Mouse (Mus musculus) heart, adult 11 months (tissue): Measurements from ENCODE around the gene Tspyl3.
"Not testable (repeated sequence)": the region's sequence is repeated elsewhere in the genome, so short reads cannot be mapped to it uniquely, and the experiment has no call there.

Experiments
- DNase-seq: peaks from one replicate; pipeline ENCODE4 v3.0.0; 2022

Gene Tspyl3

DNA sequence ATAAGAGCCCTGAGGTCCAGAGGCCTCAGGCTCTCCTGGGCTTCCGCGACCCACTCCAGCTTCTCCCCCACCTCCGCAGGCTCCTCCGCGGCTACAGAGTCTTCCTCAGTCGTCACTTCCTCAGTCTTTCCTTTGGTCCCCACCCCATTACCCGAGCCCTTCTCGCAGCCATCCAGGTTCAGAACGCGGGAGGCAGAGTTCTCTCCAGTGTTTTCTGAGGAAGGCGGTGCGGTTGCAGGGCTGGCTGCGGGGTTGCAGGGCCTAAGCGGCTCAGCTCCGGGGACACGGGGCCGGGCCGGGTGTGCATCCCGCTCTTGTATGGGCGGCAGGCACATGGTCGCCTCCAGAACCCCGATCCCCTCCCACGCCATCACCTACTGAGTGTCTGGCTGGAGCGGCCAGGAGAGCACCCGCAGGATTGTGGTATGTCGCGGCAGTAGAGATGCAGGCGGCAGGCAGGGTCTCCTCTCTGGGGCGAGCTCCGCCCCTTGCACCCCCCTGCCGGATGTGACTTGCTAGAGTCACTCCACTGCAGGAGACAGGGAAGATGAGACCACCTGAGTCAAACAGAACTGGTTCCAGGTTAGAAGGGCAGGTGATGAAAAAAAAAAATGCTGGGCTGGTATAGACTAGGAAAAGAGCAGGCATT, at the start of gene Tspyl3:
Gene Tspyl3, minus strand, starts transcription at position 496 of the 649 bp plus-strand sequence.
- peak; percentile 95 for DNase-seq

DNA sequence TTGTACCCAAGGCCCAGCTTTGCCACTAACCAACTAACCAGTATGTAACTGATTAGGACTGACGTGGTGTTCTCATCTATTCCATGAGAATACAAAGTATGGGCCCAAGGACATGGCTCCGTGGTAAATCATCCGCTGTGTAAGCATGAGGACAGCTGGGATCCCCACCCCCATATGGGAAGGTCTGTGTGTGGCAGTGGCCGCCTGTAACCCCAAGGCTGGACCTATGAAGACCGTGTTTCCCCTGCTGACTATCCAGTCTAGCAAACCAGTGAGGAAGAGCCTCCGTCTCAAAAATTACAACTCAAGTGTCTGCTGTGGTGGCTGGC, 49.6 kb upstream of the Tspyl3 start:
- no peak for DNase-seq

DNA sequence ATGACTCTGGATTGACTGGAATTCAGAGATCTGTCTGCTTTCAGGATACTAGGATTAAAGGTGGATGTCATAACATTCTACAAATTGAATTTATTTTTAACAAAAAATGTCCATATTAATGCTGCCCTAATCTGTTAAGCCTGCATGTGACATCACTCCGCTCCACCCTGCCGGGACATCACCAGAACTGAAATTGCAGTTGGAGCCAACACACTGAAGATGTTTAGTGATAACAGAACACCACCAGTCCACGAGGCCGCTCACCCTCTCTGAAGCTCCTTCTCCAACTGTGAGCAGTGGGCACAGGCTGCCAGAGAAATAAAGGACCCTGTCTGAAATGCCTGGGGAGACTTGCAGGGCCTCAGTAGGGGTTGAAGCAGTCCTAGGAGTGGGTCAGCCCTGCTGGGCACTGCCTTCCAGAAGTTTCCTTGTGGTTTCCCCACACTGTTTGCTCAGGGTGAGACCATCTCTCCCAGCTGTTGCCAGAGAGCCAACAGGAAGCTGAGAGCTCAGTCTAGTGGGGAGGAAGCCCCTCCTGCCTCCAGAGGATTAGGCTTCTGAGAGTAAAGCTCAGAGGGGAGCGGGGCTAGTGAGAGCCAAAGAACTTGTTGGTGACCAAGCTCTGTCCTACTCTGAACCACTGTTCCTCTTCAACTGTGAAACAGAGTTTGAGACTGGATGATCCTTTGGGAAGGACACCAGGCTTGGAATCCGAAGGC, 49.1 kb upstream of the Tspyl3 start:
- DNase-seq: not testable (repeated sequence)

DNA sequence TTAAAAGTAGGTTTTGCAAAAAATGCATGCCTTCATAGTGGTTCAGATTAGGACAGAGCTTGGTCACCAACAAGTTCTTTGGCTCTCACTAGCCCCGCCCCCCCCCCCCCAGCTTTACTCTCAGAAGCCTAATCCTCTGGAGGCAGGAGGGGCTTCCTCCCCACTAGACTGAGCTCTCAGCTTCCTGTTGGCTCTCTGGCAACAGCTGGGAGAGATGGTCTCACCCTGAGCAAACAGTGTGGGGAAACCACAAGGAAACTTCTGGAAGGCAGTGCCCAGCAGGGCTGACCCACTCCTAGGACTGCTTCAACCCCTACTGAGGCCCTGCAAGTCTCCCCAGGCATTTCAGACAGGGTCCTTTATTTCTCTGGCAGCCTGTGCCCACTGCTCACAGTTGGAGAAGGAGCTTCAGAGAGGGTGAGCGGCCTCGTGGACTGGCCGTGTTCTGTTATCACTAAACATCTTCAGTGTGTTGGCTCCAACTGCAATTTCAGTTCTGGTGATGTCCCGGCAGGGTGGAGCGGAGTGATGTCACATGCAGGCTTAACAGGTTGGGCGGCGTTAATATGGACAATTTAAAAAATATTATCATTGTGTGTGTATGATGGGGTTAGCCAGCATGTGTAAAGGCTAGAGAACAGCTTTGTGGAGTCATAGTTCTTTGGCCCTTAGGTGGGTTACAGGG, 45.1 kb upstream of the Tspyl3 start:
- DNase-seq: not testable (repeated sequence)

DNA sequence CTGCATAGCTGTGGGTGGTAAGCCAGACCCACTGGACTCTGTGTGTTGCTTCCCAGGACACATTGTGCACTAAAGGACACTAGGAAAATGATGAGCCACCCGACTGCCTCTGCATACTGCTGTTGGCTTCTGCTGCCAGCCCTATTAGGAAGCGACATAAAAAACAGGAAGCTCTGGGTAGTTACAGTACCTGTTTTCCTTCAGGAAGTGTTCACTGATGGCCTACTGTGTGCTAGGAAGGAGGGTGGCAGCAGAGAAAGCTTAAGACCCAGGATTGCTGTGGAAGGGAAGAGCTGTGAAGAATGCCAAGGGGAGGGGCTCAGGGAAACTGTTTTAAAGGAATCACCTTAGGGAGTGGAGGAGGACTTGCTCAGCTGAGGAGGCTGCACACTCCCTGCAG, 42.1 kb upstream of the Tspyl3 start:
- DNase-seq: no peak

DNA sequence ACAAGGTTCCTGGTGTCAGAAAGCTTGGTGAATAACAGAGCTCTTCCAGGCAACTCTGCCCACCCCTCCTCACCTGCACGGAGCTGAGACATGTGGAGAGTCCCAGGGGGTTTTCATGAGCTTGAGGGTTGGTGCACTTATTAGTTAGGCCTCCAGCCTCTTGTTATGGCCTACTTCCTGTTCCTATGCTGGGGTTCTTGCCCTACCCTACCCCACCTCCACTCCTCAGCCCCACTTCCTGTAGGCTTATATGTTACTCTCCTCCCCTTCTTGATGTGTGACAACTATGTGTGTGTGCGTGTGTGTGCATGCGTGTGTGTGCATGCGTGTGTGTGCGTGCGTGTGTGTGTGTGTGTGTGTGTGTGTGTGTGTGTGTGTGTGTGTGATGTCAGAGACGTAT, 37.8 kb upstream of the Tspyl3 start:
- DNase-seq: no peak

DNA sequence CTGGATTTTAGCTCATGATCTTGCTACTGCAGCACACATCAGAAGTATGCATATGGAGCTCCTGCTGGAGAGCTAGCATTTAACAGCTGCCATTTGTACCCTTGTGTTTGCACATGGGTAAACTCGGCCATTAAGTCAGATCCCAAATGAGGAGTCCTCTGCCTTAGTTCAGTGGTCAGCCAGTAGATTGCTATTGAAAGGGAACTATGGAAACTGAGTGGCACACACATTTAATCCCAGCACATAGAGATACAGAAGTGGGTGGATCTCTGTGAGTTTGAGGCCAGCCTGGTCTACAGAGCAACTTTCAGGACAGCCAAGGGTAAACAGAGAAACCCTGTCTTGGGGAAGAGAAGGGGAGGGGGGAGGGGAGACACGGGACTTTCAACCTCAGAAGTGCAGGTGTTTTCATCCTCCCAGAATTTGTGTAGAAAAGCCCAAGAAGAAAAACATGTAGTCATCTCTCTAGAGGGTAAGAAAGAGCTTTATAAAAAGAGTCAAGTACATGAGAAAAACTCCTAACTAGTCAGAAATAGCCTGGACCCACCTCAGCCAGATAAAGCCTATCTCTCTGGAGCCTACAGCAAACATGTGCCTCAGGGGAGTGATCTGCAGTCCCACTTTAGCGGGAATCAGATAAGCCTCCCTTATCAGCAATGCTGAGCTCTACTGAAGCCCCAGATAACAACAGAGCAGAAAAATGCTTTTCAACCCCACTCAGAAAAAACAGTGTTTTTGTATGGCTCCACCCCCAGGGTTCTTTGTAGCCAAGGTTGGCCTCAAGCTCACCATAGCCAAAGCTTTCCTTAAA, 34.8 kb upstream of the Tspyl3 start:
- DNase-seq: no peak

DNA sequence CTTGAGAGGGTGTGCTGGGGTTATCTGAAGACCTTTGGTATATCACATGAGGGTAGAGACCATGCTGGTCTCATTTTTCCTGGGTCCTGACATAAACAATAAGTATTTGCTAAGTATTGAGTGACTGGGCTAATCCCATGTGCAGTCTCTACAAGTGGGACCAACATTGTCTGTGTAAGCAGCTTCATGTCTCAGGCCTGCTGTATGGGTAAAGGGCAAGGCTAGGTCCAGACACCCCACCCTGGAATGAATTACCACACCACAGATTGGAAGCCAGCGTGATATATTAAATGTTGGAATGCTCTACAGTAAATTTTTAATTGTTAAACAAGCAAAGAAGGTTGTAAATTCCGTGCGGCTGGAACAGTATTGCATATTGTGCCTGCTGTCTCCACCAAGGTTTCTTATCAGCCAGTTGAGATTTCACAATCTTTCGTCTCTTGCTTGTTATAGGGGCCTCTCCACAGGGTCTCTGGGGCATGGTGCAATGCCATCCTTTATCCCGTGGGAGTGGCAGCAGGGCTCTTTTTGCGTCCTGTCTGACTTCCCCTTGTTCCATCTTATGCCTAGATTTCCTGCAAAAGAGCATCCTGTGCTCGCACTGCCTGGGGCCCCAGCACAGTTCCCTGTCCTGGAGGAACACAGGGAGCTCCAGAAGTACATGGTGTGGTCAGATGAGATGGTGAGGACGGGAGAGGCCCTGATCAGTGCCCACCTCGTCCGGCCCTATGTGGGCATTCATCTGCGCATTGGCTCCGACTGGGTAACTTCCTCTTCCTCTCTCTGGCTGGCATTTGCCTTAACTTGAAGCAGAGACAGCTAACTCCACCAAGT, 34.0 kb upstream of the Tspyl3 start:
- DNase-seq: no peak

DNA sequence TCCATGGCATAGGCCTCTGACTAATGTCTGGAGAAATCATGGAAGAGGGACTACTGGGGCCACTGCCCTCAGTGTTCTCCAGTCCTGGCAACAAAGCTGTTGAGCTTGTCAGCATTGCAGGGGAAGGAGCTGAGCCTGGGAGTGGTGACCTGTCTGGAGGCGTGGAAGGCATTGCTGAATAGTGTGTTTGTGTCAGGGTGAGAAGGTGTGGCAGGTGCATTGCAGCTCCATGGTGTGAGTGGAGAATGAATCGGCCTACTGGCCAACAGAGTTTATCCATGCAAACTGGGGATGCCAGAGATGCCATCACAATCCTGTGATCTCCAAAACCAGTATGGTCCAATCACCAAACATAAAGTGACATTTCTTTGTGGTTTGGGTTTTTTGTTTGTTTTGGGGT, 31.4 kb upstream of the Tspyl3 start:
- no peak for DNase-seq

DNA sequence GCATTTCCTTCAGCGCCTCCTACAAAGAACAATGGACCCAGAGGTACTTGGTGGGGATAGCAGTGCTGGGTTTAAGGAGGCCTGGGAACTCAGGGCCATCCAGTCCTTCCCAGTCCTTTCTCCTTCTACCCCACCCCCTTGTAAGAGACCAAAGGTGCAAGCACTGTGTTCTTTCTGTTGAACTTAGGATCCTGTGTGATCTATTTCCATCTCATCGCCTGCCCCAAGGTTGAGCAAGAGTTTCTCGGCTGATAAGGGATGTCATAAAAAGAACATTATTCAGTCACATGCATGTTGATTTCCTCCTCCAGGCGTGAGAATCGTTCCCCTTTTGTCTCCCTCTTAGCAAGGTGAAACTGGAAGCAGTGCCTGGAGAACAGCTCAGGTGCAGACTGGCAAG, 24.5 kb upstream of the Tspyl3 start:
- DNase-seq: no peak

DNA sequence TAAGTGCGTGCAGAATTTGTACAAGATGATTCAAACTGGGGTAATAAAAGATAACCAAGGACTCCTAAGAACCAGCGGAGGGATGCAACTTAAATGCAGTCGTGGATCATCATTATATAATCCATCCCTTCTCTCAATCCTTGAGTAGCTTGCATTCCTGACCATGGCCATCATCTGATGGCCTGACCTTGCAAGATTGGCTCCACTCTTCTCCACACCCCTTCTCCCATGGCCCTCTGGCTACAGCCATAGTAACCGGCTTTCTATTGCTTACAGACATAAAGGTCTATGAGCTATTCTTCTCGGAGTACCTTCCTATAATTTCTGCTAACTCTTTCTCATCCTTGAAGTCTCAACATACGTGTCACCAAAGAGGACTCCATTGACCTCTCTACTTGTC, 16.9 kb upstream of the Tspyl3 start:
- DNase-seq: no peak

DNA sequence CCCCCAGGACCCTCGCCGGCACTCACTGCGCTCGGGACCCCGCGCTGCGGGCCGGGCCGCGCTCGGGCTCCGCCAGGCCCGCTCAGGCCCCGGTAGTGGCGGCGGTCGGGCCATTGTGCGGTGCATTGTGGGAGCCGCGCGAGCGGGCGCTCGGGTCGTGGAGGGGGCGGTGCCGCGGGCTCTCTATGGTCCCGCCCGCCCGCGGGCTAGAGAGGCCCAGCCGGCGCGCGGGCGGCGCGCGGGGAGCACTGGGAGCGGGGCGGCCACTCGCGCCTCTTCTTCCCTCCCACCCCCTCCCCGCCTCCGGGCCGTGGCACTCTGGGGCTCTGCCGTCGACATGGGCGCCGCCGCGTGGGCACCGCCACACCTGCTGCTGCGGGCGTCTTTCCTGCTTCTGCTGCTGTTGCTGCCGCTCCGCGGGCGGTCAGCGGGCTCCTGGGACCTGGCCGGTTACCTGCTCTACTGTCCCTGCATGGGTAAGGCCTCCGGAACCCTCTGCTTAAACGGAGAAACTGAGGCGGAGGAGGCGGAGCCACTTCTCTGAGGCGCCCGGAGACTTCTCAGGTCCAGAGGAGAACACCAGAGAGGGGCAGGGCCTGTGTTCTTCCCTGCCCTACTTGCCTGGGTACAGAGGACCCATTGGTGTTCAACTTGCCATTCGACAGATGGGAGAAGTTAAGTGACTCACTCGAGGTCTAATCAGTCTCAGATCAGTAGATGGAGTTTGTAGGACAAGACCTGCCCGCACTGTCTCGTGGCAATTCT, 16.2 kb upstream of the Tspyl3 start, which contains the start of the genes Plagl2 and Pofut1:
Gene Plagl2, minus strand, starts transcription at position 177 of the 765 bp plus-strand sequence.
Gene Pofut1, plus strand, starts transcription at position 284 of the 765 bp plus-strand sequence.
- peak; percentile 99 for DNase-seq

DNA sequence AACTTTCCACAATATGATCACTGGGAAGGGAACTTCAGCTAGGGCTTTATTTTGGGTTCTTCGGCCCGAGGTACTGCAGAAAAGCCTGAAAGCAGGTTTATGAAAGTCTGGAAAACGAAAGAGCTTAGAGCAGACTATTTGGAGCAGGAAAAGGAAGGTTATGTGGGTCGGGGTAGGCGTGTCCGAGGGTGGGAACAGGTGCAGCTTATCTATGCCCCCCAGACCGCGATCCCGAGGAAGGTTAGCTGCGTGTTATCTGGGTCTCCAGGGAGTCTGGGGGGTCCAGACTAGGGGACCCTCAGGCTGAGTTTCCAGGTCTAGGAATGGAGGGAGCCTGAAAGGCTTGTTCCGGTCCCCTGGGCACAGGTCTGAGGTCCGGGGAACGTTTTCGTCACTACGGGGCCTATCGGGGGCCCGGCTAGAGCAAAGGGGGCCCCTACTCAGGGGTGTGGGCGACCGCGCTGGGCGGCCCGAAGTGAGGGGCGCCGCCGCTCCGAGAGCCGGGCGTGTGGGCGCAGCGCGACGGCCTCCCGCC, 15.5 kb upstream of the Tspyl3 start:
- no peak for DNase-seq

DNA sequence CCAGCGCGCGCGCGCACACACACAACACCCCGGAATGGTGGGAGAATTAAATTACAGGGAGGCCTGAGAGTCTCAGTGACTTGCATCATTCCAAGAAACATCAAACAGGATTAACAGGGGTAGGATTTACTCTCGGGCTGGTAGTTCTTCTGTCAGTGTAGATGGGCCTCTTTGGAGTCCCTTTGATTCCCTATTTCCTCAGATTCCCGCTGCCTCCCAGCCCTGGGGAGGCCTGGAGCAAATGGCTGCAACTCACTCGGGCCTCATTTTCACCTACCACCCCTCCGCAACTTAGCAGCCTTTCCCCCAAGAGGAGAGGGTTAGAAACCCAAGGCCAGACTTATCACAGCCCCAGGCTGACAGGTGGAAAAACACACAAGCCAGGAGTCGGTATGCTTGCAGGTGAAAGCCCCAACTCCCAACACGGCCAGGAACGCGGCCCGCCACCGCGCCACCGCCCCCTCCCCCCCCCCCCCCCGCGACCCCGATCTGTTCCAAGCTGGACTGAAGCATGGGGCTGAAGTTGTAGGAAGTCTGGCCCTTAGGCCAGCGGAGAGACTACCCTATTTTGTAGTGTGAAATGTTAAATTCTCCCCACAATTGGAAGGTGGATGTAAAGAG, 14.7 kb upstream of the Tspyl3 start:
- DNase-seq: no peak

DNA sequence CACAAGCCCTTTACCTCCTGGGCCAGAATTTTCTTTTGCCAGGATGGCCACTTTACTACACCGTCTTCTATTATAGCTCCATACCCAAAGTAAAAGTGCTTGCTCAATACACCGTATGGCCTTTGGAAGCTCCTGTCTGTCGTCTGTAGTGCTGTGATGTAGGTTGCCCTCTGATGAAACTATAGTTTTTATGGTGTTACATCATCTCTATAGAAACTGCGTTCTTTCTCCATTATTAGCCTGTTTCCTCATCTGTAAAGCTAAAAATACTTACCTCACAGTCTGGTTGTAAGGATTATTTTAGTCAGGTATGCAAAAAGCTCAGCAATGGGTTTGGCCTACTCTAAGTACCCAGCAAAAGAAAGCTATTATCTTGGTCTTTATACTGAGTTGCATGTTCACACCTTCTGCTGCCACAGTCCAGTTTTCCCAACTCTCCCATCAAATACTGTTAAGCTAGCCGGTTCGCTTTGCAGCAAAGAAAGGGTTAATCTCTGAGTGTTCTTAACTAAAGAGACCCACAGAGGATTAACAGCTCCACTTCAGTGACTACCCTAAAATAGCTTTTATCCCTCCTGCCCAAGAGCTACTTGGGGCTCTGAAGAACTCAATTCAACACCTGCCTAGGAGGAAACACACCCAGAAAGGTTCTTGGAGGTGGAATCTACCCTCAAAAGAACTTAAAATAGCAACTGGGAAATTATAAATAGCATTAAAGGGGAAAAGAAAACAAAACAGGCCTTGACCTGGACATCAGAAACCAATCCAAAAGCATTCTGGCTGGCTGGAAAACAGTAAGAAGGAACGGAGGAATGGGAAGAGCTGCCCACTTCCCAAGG, 14.0 kb upstream of the Tspyl3 start:
- no peak for DNase-seq

DNA sequence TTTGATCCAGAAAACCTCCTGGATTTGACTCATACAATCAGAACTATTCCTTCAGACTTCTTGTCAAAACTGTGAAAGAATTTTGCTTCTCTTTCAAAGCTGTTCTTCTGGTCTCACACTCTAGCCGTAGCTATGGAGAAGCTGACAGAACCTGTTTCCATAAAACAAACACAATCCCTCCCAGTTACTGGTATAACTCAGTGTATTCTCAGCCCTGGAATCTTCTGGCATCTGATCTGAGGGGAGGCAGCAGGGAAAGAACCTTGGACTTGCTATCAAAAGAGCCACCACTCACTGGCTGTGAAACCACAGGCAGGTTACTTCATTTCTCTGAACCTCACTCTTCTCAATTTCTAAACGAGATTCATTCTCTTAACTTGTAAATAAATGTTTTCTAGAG, 13.2 kb upstream of the Tspyl3 start:
- DNase-seq: no peak

DNA sequence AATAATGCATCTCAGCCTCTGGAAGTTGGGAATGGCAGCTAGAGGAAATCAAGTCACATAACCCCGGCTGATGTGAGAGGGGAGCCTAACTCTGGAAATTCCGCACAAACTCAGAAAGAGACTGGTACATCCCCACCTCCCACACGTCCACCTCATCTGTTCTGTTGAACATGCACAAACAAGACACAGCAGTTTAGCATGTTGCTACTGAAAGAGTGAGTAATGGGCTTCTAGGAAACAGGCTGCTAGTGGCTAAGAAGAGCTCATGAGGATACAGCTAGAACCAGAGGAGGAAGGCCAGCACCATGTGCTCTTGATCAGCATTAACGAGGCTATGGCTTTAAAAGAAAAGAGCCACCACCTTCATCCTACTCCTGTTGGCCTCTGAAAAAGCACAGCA, 12.7 kb upstream of the Tspyl3 start:
- DNase-seq: no peak

DNA sequence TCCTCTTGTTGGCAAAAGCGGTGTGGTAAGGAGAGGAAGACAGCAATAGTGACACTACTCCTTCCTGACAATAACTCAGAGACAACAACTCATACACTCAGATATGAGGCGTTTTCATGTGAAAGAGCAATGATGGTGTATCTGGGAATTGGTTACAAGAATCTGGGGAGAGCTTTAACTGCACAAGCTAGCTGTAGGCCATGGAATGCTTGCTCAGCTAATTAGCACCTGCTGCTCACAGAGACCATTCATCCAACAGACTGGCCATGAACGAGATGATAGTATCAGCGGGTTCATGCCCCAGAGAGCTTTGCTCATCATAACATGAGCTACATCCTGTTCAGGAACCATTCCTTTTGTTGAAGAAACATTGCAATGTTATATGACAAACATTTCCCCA, 12.0 kb upstream of the Tspyl3 start:
- no peak for DNase-seq

DNA sequence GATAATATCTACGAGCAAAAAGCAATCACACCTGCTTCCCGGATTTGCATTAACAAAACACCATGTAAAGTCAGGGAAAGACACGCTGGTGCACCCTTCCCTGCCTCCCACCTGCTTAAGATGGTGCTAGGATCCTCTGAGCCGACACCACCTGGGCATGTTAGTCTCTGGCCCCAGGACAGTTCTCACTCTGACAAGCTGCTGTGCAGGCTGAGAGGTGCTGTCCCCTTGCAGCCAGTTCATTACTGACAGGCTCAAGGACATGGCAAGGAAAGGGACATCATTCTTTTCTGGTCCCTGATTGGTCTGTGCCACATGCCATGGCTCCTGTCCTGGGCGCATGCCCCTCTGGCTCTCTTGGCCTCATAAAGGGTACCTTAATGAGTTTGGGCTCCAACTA, 3.3 kb upstream of the Tspyl3 start:
- peak; percentile 92 for DNase-seq

DNA sequence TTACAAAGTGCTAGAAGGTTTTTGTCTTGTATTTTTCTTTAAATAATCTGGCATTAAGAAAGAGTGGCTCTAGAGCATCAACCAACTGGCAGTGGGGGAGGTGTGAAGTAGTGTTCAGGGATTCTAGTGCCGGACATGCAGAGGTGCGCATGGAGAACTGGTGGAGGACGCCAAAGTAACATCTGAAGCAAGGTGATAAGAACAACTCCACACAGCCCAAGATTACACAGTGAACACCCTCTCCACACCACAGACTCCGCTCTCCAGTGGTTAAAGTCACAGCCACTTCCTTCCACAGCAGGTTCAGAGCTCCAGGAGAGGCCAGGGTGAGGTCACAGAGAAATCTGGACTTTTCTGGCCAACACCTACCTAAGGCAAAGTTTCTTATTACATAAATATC, 2.7 kb upstream of the Tspyl3 start:
- no peak for DNase-seq
